Mouse (Mus musculus): ENCODE measurements around the gene Cmtr1. TPM values are rescaled to one million over a fixed set of nuclear protein-coding genes. Genes with fewer than 3 reads are reported as not detected.
A peak's percentile ranks its signal among the peaks of the same experiment; 100 is the strongest.

The Cmtr1 gene
- polyA plus RNA-seq, 1 experiment: 55.7 TPM

DNA sequence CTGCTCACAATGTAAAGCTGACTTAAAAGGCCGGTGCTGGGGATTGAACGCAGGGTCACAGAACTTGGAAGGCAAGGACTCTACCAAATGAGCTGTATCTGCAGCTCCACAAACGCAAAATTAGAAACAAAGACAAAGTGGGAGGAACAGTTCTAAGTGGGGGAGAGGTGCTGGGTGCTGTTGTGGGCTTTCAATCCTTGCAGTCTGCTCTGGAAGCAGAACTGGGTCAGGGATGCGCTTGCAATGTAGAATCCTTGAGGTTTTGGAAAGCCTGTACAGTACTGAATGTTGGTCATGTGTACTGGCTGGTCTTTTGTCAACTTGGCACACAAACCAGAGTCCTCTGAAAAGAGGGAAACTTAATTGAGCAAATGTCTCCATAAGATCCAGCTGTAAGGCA lies 44.8 kb upstream of the Cmtr1 start:
- Histone ChIP-seq H3K36me3 (ENCODE audit: control insufficient read depth, insufficient read depth) (no peaks in the 10 kb centered on the region), H3K79me2 (ENCODE audit: control insufficient read depth, insufficient read depth) (peaks cover 34% of the 10 kb centered on the region), H3K4me2 (ENCODE audit: low read depth) (peak overlapping the region; percentile 70), H3K27me3 (ENCODE audit: control insufficient read depth, insufficient read depth, insufficient read length) (no peaks in the 10 kb centered on the region), H3K4me3 (peak overlapping the region; percentile 56), H3ac (ENCODE audit: control insufficient read depth, insufficient read length) (peak overlapping the region; percentile 90)
- TF ChIP-seq USF1 (IDR thresholded peaks at IDR 0.05; ENCODE audit: low read depth): no peak
- TF ChIP-seq POLR2AphosphoS2 (IDR thresholded peaks at IDR 0.05; ENCODE audit: insufficient read length, low read depth): no peak
- TF ChIP-seq SRF (IDR thresholded peaks at IDR 0.05; ENCODE audit: control insufficient read depth, insufficient read length, low read depth): no peak
- no peak for TF ChIP-seq REST (IDR thresholded peaks at IDR 0.05; ENCODE audit: insufficient read depth, insufficient read length)
- no peak for TF ChIP-seq MYOD1 (IDR thresholded peaks at IDR 0.05; ENCODE audit: control insufficient read depth in 1 of 3, insufficient read length in 2 of 3, low read depth in 2 of 3)
- no peak for TF ChIP-seq CEBPB (IDR thresholded peaks at IDR 0.05; ENCODE audit: insufficient read depth, poor library complexity, severe bottlenecking)
- TF ChIP-seq TCF12 (IDR thresholded peaks at IDR 0.05; ENCODE audit: insufficient read depth, poor library complexity, severe bottlenecking): no peak
- TF ChIP-seq TCF3 (IDR thresholded peaks at IDR 0.05; ENCODE audit: insufficient read length, low read depth): no peak
- TF ChIP-seq E2F4 (IDR thresholded peaks at IDR 0.05; ENCODE audit: insufficient read depth): no peak
- no peak for TF ChIP-seq MYOG (IDR thresholded peaks at IDR 0.05; ENCODE audit: control insufficient read depth in 1 of 3, insufficient read depth in 1 of 3, insufficient read length in 2 of 3, low read depth in 2 of 3)
- TF ChIP-seq MAX (IDR thresholded peaks at IDR 0.05; ENCODE audit: low read depth): no peak
- TF ChIP-seq POLR2A (IDR thresholded peaks at IDR 0.05; ENCODE audit: insufficient read length, low read depth): no peak

DNA sequence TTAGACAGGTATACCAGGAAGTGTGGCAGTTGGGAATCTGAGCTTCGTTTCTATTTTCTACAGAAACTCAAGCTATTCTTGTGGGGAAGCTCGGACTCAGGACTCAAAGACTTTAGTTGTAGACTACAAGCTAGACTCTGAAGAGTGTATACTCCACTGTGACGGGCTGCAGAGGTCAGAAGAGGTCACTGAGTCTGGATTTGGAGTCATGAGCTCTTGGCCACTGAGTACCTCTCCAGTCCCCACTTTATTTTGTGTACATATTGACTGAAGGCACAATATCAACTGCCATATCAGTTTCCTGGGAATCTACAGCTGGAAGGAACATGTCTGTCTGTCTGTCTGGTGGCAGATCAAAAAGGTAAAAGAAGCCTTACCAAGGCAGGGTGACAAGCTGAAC lies 41.2 kb upstream of the Cmtr1 start:
- Histone ChIP-seq H3K79me2 (ENCODE audit: control insufficient read depth, insufficient read depth) (peaks cover 34% of the 10 kb centered on the region), H3K27me3 (ENCODE audit: control insufficient read depth, insufficient read depth, insufficient read length) (no peaks in the 10 kb centered on the region), H3K36me3 (ENCODE audit: control insufficient read depth, insufficient read depth) (peaks cover 16% of the 10 kb centered on the region), H3K4me2 (ENCODE audit: low read depth) (no peak overlapping the region), H3K4me3 (no peak overlapping the region), H3ac (ENCODE audit: control insufficient read depth, insufficient read length) (no peak overlapping the region)
- no peak for TF ChIP-seq POLR2A (IDR thresholded peaks at IDR 0.05; ENCODE audit: insufficient read length, low read depth)
- no peak for TF ChIP-seq MAX (IDR thresholded peaks at IDR 0.05; ENCODE audit: low read depth)
- TF ChIP-seq REST (IDR thresholded peaks at IDR 0.05; ENCODE audit: insufficient read depth, insufficient read length): no peak
- TF ChIP-seq TCF12 (IDR thresholded peaks at IDR 0.05; ENCODE audit: insufficient read depth, poor library complexity, severe bottlenecking): no peak

DNA sequence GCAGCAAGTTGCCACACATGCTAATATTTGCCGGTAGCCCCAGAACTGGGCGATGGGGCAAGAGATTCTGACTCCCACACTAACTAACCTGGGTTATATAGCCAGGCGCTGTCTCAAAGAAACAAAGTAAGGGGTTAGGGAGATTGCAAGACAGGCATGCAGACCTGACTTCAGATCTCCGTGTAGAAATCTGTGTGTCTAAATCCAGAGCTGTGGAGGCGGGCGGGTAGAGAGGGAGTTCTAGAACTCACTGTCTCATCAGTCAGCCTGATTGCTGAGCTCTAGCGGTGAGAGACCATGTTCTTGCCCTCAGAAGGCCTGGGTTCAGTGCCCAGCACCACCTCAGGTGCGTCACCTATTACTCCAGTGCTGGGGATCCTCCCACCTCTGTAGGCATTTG lies 36.9 kb upstream of the Cmtr1 start:
- Histone ChIP-seq H3K27me3 (ENCODE audit: control insufficient read depth, insufficient read depth, insufficient read length) (no peaks in the 10 kb centered on the region), H3K4me2 (ENCODE audit: low read depth) (no peak overlapping the region), H3ac (ENCODE audit: control insufficient read depth, insufficient read length) (no peak overlapping the region), H3K4me3 (no peak overlapping the region), H3K79me2 (ENCODE audit: control insufficient read depth, insufficient read depth) (no peaks in the 10 kb centered on the region), H3K36me3 (ENCODE audit: control insufficient read depth, insufficient read depth) (peaks cover 35% of the 10 kb centered on the region)
- no peak for TF ChIP-seq USF1 (IDR thresholded peaks at IDR 0.05; ENCODE audit: low read depth)
- no peak for TF ChIP-seq POLR2A (IDR thresholded peaks at IDR 0.05; ENCODE audit: insufficient read length, low read depth)
- no peak for TF ChIP-seq SRF (IDR thresholded peaks at IDR 0.05; ENCODE audit: control insufficient read depth, insufficient read length, low read depth)
- no peak for TF ChIP-seq POLR2AphosphoS2 (IDR thresholded peaks at IDR 0.05; ENCODE audit: insufficient read length, low read depth)
- no peak for TF ChIP-seq MAX (IDR thresholded peaks at IDR 0.05; ENCODE audit: low read depth)
- no peak for TF ChIP-seq TCF12 (IDR thresholded peaks at IDR 0.05; ENCODE audit: insufficient read depth, poor library complexity, severe bottlenecking)
- no peak for TF ChIP-seq REST (IDR thresholded peaks at IDR 0.05; ENCODE audit: insufficient read depth, insufficient read length)
- TF ChIP-seq MYOD1 (IDR thresholded peaks at IDR 0.05; ENCODE audit: control insufficient read depth in 1 of 3, insufficient read length in 2 of 3, low read depth in 2 of 3): no peak
- TF ChIP-seq TCF3 (IDR thresholded peaks at IDR 0.05; ENCODE audit: insufficient read length, low read depth): no peak
- no peak for TF ChIP-seq E2F4 (IDR thresholded peaks at IDR 0.05; ENCODE audit: insufficient read depth)
- no peak for TF ChIP-seq CEBPB (IDR thresholded peaks at IDR 0.05; ENCODE audit: insufficient read depth, poor library complexity, severe bottlenecking)
- no peak for TF ChIP-seq MYOG (IDR thresholded peaks at IDR 0.05; ENCODE audit: control insufficient read depth in 1 of 3, insufficient read depth in 1 of 3, insufficient read length in 2 of 3, low read depth in 2 of 3)

DNA sequence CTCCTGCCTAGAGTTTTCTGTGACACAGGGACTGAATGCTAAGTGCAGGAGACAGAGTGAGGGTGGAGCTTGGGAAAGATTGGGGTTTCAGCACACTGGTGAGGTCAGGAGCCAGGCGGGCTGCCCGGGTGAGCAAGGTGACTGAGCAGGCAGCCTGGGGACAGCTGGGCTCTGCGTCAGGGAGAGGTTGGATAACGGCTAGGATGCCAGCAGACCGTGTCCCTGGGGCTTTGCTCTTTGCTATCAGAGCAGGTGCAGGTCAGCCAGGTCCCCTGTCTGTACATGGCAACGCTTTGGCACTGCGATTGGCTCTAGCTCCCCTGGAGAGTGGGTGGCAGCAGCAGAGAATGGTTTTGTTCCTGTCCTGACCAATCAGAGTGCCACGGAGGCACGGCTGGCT lies 33.1 kb upstream of the Cmtr1 start:
- Histone ChIP-seq H3K27me3 (ENCODE audit: control insufficient read depth, insufficient read depth, insufficient read length) (no peaks in the 10 kb centered on the region), H3K4me2 (ENCODE audit: low read depth) (no peak overlapping the region), H3K4me3 (no peak overlapping the region), H3K36me3 (ENCODE audit: control insufficient read depth, insufficient read depth) (peaks cover 41% of the 10 kb centered on the region), H3ac (ENCODE audit: control insufficient read depth, insufficient read length) (no peak overlapping the region), H3K79me2 (ENCODE audit: control insufficient read depth, insufficient read depth) (no peaks in the 10 kb centered on the region)
- no peak for TF ChIP-seq MYOD1 (IDR thresholded peaks at IDR 0.05; ENCODE audit: control insufficient read depth in 1 of 3, insufficient read length in 2 of 3, low read depth in 2 of 3)
- TF ChIP-seq E2F4 (IDR thresholded peaks at IDR 0.05; ENCODE audit: insufficient read depth): no peak
- TF ChIP-seq MYOG (IDR thresholded peaks at IDR 0.05; ENCODE audit: control insufficient read depth in 1 of 3, insufficient read depth in 1 of 3, insufficient read length in 2 of 3, low read depth in 2 of 3): no peak
- no peak for TF ChIP-seq POLR2AphosphoS2 (IDR thresholded peaks at IDR 0.05; ENCODE audit: insufficient read length, low read depth)

DNA sequence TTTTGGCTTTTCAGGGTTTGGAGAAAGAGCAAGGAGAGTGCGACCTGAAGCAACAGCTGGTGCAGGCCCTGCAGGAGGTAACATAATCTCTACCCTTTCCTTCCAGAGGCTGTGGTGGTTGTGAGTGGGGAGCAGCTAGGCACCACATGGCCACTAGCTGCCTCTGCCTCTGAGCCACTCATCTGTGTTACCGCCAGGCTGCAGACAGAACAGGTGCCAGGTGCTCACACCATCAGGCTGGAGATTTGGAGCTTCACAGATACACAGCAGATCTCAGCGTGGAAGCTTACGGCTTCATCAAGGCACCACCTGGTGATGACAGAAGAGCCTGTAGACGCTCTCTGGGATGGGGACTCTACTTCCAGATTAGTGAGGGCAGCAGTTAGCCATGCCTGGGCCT lies 31.4 kb upstream of the Cmtr1 start:
- TF ChIP-seq MYOD1 (IDR thresholded peaks at IDR 0.05; ENCODE audit: control insufficient read depth in 1 of 3, insufficient read length in 2 of 3, low read depth in 2 of 3): no peak
- no peak overlapping the region for H3ac ChIP-seq (ENCODE audit: control insufficient read depth, insufficient read length)
- no peak overlapping the region for H3K4me3 ChIP-seq

More for the DNA sequence above, 31.4 kb upstream of the Cmtr1 start:
- no peaks in the 10 kb centered on the region for H3K79me2 ChIP-seq (ENCODE audit: control insufficient read depth, insufficient read depth)
- H3K27me3 ChIP-seq (ENCODE audit: control insufficient read depth, insufficient read depth, insufficient read length): no peaks in the 10 kb centered on the region
- H3K36me3 ChIP-seq (ENCODE audit: control insufficient read depth, insufficient read depth): peaks cover 31% of the 10 kb centered on the region
- no peak overlapping the region for H3K4me2 ChIP-seq (ENCODE audit: low read depth)

Measured in myocyte (in vitro differentiated cells).